Mouse (Mus musculus) stomach, embryonic 14.5 days (tissue): ENCODE measurements around the gene Helt. TPM values are rescaled to one million over a fixed set of nuclear protein-coding genes. Genes with fewer than 3 reads are reported as not detected.

ENCODE experiments used
- ATAC-seq: fragments of 200-750 bp; cut with Nextera tagmentation; 2 replicates; pipeline ENCODE4 v1.8.0; 2017; ENCODE audit warnings: low read depth, moderate TSS enrichment; ENCODE audit not compliant: insufficient number of reproducible peaks, insufficient read depth, low FRiP score
- H3K27ac ChIP-seq: fragments of 300-500 bp; sonication (generic); 2 replicates; pipeline ENCODE4 v1.5.1; 2014; ENCODE audit warnings: mild to moderate bottlenecking, low read length, moderate library complexity, mixed read lengths
- H3K27me3 ChIP-seq: fragments of 300-500 bp; sonication (generic); 2 replicates; pipeline ENCODE4 v1.6.1; 2014; ENCODE audit warnings: low read length, control low read depth, mixed read lengths; ENCODE audit not compliant: control insufficient read depth, insufficient read depth
- H3K36me3 ChIP-seq: fragments of 300-500 bp; sonication (generic); 2 replicates; pipeline ENCODE4 v1.6.1; 2014; ENCODE audit warnings: mild to moderate bottlenecking, control low read depth, low read length, moderate library complexity, mixed read lengths; ENCODE audit not compliant: control insufficient read depth, insufficient read depth
- H3K4me1 ChIP-seq: fragments of 300-500 bp; sonication (generic); 2 replicates; pipeline ENCODE4 v1.6.1; 2014; ENCODE audit warnings: low read length, control low read depth, mixed read lengths; ENCODE audit not compliant: control insufficient read depth, insufficient read depth
- H3K4me2 ChIP-seq: fragments of 300-500 bp; sonication (generic); replicated peaks from 2 replicates; pipeline ENCODE4 v1.6.1; 2014; ENCODE audit warnings: low read depth, low read length, control low read depth
- H3K4me3 ChIP-seq: fragments of 300-500 bp; sonication (generic); 2 replicates; pipeline ENCODE4 v1.5.1; 2014; ENCODE audit warnings: low read depth, low read length, control low read depth
- H3K9ac ChIP-seq: fragments of 300-500 bp; sonication (generic); replicated peaks from 2 replicates; pipeline ENCODE4 v1.6.1; 2014; ENCODE audit warnings: low read depth, mild to moderate bottlenecking, control low read depth, low read length, moderate library complexity, mixed read lengths
- H3K9me3 ChIP-seq: fragments of 300-500 bp; sonication (generic); 2 replicates; pipeline ENCODE4 v1.6.1; 2016; ENCODE audit warnings: low read depth, low read length, control low read depth; ENCODE audit not compliant: control insufficient read depth
- WGBS: fragments of 180-500 bp; shearing (Covaris S2); extraction: QIAGEN DNeasy Blood & Tissue Kit; methylation state at CpG from one replicate; pipeline ENCODE4 v1.1.7; 2014; 5-methylcytosine and 5-hydroxymethylcytosine counted together
- polyA plus RNA-seq: library from polyadenylated mRNA; unstranded; fragments of >200 nt; fragmentation: Nextera tagmentation; extraction: Ambion mirVana; gene quantifications from 2 replicates; pipeline ENCODE4 v1.2.1, GENCODE M21; 2014

Gene Helt
- polyA plus RNA-seq, 1 experiment from 2014 or later, result not detected

DNA sequence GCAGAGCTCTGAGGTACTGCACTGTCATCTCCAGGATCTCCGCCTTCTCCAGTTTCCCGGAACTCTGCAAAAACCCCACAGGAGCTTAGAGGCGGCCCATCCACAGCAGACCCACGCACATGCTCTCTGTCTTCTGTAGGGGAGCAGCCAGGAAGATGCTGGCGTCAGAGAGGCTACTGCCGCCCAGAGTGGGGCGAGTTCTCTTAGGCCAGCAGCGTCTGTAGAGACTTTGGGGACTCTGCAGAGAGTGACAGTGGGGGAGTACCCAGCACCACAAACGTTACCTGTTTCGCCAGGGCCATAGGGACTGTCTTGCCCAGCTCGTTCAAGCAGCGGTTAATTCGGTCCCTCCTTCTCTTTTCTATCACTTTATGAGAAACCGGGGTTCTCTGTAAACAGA lies 1.3 kb downstream of the Helt start:
- no peak for ATAC-seq
- H3K9me3 ChIP-seq, result no peaks in the 10 kb centered on the region
- no peak overlapping the region for H3K27ac ChIP-seq
- WGBS, result 4% methylated on average over 14 of the region's 14 CpGs
- no peak overlapping the region for H3K4me3 ChIP-seq
- H3K4me2 ChIP-seq, result no peak overlapping the region
- H3K36me3 ChIP-seq, result no peaks in the 10 kb centered on the region
- peaks cover 74% of the 10 kb centered on the region for H3K27me3 ChIP-seq
- no peak overlapping the region for H3K9ac ChIP-seq
- peaks cover 3% of the 10 kb centered on the region; the same call in 1 of the 2 replicates for H3K4me1 ChIP-seq

DNA sequence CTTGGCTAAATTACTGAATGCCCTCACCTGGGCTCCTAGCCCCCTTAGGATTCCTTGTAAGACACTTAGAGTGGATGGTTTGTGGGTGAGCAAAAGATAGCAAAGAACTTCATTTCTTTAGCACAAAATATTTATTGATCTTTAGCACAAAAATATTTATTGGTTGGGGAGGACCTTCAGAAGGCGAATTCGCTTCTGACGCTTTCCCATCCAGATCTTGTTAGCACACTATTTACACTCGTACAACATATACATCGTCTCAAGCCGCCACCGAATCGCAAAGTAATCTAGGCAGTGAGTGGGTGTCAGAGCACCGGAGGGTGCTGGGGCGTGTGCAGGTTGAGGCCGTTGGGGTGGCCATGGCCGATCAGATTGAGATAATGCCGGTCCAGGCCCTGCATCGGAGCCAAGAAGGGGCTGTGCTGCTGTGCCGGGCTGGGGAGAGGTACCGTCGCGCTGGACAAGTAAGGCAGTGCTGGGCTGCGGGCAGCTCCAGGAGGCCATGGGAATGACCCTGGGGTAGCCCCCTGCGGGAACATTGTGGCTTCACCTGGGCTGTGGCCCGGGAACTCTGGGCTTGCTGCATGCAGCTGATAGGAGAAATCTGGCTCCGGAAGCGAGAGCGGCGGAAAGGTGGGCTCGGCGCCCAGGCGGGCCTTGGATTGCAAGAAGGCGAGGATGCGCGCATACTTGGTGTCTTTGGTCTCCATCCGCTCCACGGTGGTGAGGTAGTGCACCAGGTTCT lies 2.4 kb downstream of the Helt start:
- Histone ChIP-seq H3K9me3 (no peaks in the 10 kb centered on the region), H3K4me2 (no peak overlapping the region; the same call in 1 of the 2 replicates), H3K4me3 (no peak overlapping the region), H3K36me3 (no peaks in the 10 kb centered on the region), H3K27ac (no peak overlapping the region), H3K9ac (no peak overlapping the region), H3K27me3 (peaks cover 74% of the 10 kb centered on the region), H3K4me1 (peaks cover 3% of the 10 kb centered on the region; the same call in 1 of the 2 replicates)
- WGBS, result 4% methylated on average over 33 of the region's 33 CpGs
- no peak for ATAC-seq

DNA sequence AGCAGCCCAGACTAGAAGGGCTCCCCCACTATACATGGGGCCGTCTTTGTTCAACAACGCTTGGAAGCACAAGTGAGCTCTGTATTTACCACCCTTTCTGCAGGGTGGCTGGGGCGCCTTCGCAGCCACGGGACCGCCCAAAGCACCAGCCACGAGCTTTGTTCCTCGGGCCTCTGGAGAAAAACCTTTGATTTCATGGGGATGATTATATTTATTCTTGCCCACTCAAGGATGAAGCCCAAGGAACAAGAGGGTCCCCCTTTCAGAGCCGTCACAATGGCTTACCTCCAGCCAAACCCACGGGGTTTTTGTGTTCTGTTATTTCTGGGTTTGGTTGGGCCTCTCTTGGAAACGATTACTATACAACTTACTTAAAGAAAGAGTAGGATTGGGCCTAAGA lies 5.2 kb downstream of the Helt start:
- WGBS, result 39% methylated on average over 11 of the region's 11 CpGs
- H3K36me3 ChIP-seq, result no peaks in the 10 kb centered on the region
- no peak overlapping the region for H3K27ac ChIP-seq
- H3K4me2 ChIP-seq, result no peak overlapping the region
- no peak for ATAC-seq
- peaks cover 46% of the 10 kb centered on the region for H3K27me3 ChIP-seq
- H3K9me3 ChIP-seq, result no peaks in the 10 kb centered on the region
- no peak overlapping the region for H3K9ac ChIP-seq
- peaks cover 3% of the 10 kb centered on the region; the same call in 1 of the 2 replicates for H3K4me1 ChIP-seq
- H3K4me3 ChIP-seq, result no peak overlapping the region

DNA sequence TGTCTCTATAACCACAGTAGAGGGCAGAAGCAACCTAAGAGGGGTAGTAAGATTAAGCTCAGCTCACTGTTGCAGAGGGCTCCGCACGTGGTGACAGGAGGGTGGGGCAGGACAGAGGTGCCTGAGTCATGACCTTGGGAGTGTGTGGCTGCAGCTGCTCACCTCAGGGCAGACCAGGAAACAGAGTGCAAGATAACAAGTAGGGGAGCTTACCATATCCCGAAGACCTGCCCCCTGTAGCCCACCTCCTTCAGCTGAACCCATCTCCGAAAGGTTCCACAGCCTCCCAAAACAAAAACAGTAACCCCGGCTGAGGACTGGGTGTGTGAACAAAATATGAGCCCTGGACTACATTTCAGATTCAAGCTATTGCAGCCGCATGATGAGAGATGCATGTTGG lies 6.5 kb downstream of the Helt start:
- peaks cover 33% of the 10 kb centered on the region for H3K27me3 ChIP-seq
- H3K36me3 ChIP-seq, result no peaks in the 10 kb centered on the region

DNA sequence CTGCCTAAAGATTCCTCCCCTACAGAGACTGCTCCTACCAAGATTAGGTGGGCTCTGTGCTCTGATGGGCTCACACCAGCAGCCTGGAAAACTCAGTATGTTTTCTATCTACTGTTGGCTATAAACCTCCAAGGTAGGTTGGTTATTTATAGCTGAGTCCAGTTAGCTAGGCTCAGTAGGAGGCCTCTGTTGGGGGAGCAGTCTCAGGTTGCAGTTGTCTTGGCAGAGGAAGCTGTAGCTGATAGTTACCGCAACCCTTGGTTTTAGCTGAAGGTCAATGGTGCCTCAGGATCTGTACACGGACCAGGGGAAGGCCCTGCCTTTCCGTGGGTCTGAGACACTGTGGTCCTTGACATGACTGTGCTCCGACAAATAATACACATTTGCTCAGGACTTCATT lies 8.5 kb downstream of the Helt start:
- Histone ChIP-seq H3K9ac (no peak overlapping the region), H3K4me1 (no peaks in the 10 kb centered on the region), H3K36me3 (no peaks in the 10 kb centered on the region), H3K9me3 (no peaks in the 10 kb centered on the region), H3K27ac (no peak overlapping the region), H3K4me2 (no peak overlapping the region), H3K27me3 (peaks cover 14% of the 10 kb centered on the region), H3K4me3 (no peak overlapping the region)
- ATAC-seq, result no peak
- 80% methylated on average over 4 of the region's 4 CpGs for WGBS

More for the DNA sequence above, 6.5 kb downstream of the Helt start:
- Histone ChIP-seq H3K4me2 (no peak overlapping the region), H3K9me3 (no peaks in the 10 kb centered on the region), H3K4me3 (no peak overlapping the region), H3K9ac (no peak overlapping the region), H3K27ac (no peak overlapping the region), H3K4me1 (peaks cover 3% of the 10 kb centered on the region; the same call in 1 of the 2 replicates)
- WGBS, result 88% methylated on average over 6 of the region's 6 CpGs
- ATAC-seq, result no peak

DNA sequence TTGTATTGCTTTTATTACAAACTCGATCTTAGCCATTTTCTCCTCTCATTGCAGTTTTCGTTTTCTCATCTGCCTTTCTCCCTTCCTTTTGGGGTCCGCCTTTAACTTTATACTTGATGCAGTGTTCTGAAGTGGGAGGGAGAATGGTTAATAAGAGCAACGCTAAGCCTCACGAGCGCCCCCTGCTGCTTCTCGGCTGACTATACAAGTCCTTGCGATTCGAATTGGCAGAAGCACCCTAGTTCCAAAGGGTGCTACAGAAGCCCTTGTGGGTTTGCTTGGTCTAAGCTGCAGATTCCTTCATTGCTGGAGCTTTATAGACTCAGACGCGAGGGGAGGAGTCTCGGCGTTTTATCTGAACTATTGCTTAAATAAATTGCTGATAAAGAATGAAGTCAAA lies 12.9 kb downstream of the Helt start:
- Histone ChIP-seq H3K27me3 (no peaks in the 10 kb centered on the region), H3K4me3 (no peak overlapping the region), H3K36me3 (no peaks in the 10 kb centered on the region), H3K4me1 (no peaks in the 10 kb centered on the region), H3K9me3 (no peaks in the 10 kb centered on the region), H3K9ac (no peak overlapping the region), H3K4me2 (no peak overlapping the region), H3K27ac (no peak overlapping the region)
- 0 out of 2 replicates have a peak, but pooled peaks have one; percentile 46 for ATAC-seq
- 11% methylated on average over 13 of the region's 13 CpGs for WGBS

DNA sequence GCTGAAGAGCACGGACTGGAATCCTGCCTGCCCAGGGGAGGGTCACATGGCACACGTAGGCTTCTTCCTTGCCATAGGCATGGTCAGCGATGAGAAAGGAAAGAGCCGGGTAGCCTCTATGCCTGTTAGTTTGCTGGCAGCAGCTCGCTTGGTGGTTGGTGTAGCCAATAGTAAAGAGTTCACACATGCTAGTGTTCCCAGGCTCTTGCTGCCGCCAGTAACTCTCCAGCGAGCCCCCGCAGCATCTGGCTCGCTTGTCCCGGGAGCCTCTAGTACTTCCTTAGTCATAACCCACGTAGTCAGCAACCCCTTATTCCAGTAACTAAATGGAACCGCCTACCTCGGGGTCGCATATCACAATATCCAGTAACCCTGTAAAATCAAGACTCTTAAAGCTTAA lies 17.5 kb downstream of the Helt start:
- 85% methylated on average over 14 of the region's 14 CpGs for WGBS
- ATAC-seq, result no peak
- no peak overlapping the region for H3K4me3 ChIP-seq
- H3K9me3 ChIP-seq, result no peaks in the 10 kb centered on the region
- no peak overlapping the region for H3K4me2 ChIP-seq
- H3K36me3 ChIP-seq, result no peaks in the 10 kb centered on the region
- H3K4me1 ChIP-seq, result no peaks in the 10 kb centered on the region
- H3K27ac ChIP-seq, result no peak overlapping the region
- no peak overlapping the region for H3K9ac ChIP-seq
- no peaks in the 10 kb centered on the region for H3K27me3 ChIP-seq

DNA sequence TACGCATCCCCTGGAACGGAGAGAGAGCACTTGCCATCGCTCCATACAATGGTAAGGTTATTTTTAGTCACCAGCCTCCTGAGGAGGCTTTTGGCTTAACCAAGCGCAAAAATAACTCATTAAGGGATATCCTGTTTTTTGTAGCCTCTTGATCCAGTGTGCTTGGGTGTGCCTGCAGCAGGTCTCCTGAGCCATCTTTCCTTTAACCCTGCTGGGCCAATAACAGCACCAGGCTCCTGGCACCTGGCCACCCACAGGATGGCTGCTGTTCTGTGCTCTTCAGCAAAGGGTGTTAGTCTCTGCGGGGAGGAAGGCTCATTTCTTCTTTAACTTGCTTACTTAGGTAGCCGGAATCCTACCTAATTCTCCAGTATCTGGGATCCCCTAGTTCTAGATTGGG lies 23.7 kb downstream of the Helt start:
- WGBS, result 69% methylated on average over 6 of the region's 6 CpGs
- Histone ChIP-seq H3K36me3 (no peaks in the 10 kb centered on the region), H3K27me3 (no peaks in the 10 kb centered on the region), H3K27ac (no peak overlapping the region), H3K4me2 (no peak overlapping the region), H3K4me1 (no peaks in the 10 kb centered on the region), H3K9ac (no peak overlapping the region), H3K9me3 (no peaks in the 10 kb centered on the region), H3K4me3 (no peak overlapping the region)
- ATAC-seq, result no peak

DNA sequence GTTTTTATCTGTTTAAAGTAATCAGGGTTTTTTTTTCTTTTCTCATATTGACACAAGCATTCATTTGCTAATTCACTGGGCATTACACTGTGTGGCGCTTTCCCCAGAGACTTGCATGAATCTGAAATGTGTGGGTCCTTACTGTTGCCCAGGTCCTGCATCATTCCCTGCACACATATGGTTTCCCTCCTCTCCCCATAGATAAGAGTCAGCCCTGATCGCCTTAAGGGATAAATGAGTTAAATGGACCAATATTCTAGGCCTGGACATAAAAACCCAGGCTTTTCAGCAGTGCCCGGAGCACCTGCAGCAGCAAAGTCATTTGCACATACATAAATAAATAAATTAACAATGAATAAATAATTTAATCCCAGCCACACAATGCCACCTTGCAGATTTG lies 24.3 kb downstream of the Helt start:
- Histone ChIP-seq H3K9ac (no peak overlapping the region), H3K4me3 (no peak overlapping the region), H3K36me3 (no peaks in the 10 kb centered on the region), H3K27ac (no peak overlapping the region), H3K4me1 (no peaks in the 10 kb centered on the region), H3K27me3 (no peaks in the 10 kb centered on the region), H3K9me3 (no peaks in the 10 kb centered on the region), H3K4me2 (no peak overlapping the region)
- WGBS, result 72% methylated on average over 3 of the region's 3 CpGs
- no peak for ATAC-seq
